Mouse (Mus musculus): ENCODE results near the gene Clpsl2.

The Clpsl2 gene

DNA sequence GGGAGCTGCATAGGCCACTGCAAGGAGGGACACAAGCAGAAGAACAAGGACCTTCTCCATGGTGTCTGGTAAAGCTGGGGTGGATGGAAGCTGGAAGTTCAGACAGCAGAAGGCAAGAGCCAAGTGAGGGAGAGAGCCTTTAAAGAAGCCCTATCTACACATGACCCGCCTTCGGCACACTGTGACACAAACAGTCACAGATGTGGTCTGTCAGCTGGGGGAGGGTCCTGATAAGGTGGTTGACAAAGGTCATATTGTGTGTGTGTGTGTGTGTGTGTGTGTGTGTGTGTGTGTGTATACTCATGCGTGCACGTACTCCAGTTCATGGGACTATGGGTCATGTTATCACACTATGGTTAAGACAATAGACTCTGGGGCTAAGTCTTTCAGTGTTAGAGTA lies 11.4 kb downstream of the Clpsl2 start, which contains the start of gene Clps:
TSS of gene Clps (minus strand) at position 169 of the 400 bp plus-strand sequence.
- DNase-seq (ENCODE audit: low spot score), result no peak

DNA sequence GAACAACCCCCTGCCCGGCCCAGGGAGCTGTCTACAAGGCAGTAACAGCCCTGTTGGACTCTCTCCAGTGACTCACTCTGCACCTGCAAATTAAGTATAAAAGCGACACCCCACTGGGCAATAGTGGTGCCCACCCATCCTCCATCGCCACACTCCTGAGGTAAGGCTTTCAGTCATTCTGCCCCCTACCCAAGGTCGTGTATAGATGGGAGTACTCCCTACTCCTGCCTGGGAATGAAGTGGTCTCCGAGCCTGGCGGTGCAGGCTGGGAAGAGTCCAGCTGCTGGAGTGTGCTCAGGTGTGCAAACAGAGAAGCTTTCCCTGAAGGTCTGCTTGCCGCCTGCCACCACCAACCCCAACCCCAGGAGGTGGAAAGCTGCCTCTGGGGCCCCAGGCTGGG lies 12.4 kb downstream of the Clpsl2 start:
- DNase-seq (ENCODE audit: low spot score), result no peak

DNA sequence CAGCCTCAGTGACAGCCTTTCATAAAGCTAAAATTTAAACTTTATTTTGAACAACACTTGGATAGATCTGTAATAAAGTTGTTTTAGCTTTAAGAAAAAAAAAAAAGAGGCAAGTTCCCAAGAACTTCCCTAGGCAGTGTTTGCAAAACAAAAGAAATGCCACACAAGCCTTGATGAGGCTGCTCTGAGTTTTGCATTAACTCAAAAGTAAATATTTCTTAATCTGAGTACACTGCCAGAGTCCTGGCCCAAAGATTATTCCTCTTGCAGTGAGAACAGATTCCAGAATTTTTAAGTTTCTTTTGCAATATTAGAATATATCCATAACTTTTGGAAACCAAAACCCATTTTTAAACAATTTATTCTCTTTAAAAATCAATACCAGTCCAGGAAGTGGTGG lies 16.0 kb downstream of the Clpsl2 start:
- DNase-seq (ENCODE audit: low spot score), result peak; percentile 56

DNA sequence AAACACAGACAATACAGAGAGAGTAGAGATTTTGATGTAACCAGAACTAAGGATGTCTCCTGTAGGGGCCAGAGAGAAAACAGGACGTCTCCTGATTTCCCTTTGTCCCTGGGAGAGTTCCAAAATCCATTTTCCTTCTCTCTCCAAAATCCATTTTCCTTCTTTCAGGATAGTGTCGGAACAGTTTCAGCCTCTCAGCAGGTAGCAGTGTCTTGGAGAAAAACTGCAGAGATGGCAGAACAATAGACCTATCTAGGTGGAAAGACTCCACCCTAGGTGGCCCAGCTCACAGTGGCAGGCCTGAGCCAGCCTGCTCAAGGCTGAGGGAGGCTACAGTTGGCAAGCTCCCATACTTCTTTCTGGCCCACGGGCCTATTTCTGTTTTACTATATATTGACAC lies 18.3 kb downstream of the Clpsl2 start:
- no peak for DNase-seq (ENCODE audit: low spot score)

DNA sequence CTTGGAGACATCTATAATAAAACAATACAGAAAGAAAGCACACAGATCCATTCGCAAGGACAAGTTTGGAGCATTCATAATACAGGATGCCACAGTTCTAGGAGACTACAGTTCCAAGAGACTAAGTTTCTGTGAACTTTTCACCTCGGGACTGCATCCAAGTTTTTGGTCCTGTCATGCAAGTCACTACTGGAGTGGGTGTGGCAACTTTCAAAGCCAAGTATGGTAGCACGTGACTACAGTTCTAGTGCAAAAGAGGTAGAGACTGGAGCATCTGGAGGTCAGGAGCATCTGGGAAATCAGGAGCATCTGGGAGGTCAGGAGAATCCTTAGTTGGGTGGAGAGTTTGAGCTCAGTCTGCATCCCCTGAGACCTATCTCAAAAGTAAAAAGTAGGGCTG lies 22.7 kb downstream of the Clpsl2 start:
- peak; percentile 76 for DNase-seq (ENCODE audit: low spot score)

DNA sequence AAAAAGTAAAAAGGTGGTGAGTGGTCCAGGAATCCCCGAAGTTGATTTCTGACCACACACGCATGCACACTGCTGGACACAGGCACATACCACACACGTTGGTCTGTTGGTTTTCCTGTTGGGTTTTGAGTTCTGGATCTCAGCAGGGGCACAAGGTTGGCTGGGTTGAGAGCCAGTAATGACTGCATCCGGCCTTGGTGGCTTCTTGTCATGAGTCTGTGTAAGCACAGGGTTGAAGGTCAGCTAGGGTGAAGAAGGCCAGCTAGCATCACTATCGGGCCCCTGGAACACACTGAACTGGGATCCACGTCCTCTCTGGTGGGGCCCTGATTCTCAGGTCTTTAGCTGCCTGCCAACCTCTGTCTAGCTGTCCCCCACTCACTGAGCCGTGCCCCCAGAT lies 23.3 kb downstream of the Clpsl2 start:
- DNase-seq (ENCODE audit: low spot score), result no peak

DNA sequence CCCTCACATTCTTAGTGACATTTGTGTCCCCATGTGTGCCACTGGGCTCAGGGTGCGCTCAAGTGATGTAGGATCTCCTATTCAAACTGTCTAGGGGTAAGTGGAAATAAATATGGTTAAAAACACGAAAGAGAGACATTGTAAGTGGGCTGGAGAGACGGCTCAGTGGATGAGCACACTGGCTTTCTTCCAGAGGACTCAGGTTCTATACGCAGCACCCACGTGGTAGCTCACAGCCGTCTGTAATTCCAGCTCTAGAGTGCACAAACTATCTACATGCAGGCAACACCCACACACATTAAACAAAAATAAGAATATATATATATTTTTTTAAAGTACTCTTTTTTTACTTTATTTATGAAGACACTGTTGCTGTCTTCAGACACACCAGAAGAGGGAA lies 23.7 kb downstream of the Clpsl2 start:
- DNase-seq (ENCODE audit: low spot score), result no peak

DNA sequence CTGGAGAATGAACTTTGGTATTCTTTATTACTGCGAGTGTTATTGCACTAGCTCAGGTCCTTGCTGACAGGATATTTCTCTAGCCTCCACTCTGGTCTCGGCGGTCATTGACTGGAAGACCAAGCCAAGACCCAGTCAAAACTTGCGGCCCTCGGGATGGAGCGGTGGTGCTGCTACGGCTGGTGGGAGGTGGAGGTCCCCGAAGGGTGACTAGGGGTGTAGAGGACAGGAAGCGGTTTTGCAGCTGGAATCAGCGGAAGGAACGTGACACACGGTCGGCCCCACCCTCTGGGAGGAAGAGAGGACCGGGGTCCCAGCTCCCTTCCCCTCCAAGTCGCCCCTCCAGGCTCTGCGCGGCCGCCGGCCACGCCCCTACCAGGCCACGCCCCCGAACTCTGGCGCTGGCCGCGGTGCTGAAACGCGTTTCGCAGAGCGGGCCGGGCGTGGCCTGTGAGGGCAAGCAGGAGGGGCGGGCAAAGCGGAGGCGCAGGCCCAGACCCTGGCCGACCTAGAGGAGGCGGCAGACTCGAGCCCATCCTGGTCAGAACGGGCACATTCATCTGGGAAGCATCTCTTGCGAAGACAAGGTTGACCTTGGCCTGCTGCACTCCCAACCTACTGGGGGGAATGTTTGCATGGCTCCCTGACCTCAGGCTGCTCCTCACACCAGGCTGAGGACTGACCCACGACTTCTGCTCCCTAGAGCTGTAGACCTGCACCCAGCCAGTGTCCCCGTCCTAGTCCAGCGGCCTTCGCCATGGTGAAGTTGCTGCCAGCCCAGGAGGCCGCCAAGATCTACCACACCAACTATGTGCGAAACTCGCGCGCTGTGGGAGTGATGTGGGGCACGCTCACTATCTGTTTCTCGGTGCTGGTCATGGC lies 26.3 kb downstream of the Clpsl2 start, which contains the start of gene Lhfpl5:
TSS of gene Lhfpl5 (plus strand) at position 398 of the 882 bp plus-strand sequence.
- DNase-seq (ENCODE audit: low spot score), result no peak

DNA sequence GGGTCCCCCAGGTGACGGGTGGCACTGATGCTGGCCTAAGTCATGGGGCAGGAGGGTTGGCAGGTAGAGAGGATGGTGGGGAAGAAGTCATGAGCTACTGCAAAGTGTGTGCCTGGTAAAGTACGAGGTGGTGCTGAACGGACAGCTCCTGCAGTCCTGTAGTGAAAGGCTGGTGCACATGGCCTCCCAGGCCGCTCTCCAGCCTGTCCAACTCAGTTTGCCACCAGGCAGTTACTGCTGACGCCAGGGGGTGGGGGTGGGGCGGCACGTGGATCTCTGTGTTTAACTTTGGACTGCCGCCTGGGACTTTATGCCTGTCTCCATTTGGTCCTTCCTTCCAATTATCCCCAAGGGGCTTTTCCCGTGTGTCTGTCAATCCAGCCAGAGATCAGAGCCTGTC lies 31.2 kb downstream of the Clpsl2 start:
- peak; percentile 90 for DNase-seq (ENCODE audit: low spot score)

DNA sequence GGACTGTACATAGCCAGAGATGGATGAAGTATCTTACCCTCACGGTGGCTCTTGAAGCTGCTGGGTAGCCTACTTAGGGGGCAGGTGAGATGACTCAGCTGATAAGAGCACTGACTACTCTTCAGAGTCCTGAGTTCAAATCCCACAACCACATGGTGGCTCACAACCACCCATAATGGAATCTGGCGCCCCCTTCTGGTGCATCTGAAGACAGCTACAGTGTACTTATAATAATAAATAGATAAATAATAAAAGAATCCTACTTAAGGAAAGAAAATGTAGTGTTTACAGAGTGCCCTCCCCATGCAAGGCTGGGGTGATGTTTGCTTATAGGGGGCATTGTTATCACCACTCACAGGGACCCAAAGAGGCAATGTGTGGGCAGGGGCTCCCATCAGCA lies 31.8 kb downstream of the Clpsl2 start:
- no peak for DNase-seq (ENCODE audit: low spot score)

DNA sequence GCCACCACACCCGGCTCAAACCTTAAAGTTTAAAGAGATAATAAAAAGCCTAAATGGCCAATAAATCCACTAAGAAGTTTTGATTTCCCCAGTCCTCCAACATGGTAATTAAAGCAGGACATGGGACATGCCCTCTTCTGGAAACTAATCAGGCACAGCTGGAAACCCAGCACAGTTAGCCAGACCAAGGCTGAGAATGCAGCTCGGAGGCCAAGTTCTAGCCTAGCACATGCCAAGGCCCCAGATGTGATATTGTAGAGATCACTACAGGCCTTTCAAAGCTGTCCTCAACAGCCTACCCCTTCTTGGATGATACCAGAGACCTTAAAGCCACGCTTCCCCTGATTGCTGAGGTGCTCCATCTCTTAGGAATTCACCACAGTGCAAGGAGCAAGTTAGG lies 37.3 kb downstream of the Clpsl2 start:
- peak; percentile 57 for DNase-seq (ENCODE audit: low spot score)

DNA sequence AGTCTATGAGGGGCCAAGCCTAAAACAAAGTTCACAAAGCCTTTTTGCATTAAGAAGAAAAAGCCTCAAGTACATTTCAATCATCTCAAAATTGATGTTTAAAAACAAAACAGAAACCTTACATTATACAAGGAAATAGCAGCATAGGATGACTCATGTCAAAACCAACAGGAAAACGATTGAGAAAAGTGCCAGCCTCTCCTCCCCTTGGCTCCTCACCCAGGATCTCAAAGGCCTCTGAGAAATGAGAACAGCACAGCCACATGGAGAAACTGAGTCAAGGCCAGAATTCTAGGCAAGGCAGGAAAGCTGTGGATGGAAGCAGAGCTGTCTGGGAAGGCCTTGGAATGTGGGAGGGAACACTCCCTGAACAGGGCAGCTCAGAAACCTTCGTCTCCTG lies 39.4 kb downstream of the Clpsl2 start:
- peak; percentile 80 for DNase-seq (ENCODE audit: low spot score)

DNA sequence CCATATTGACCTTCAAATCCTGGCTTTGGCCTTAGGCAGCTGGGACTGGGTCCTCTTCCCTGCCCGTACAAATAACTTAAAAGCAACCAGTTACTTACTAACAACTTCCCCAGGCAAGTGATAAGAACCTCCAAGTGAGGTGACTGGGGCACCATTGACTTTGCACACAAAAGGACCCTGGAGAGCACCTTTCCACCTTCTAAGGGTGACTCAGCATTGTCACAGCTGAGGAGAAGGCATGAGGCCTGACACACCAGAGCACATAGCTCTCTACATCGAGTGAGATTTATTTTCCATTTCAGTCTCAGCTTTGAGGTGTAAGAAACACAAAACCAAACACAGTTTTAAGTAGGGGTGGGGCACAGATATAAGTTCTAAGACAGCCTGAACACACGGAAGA lies 41.4 kb downstream of the Clpsl2 start:
- DNase-seq (ENCODE audit: low spot score), result no peak

DNA sequence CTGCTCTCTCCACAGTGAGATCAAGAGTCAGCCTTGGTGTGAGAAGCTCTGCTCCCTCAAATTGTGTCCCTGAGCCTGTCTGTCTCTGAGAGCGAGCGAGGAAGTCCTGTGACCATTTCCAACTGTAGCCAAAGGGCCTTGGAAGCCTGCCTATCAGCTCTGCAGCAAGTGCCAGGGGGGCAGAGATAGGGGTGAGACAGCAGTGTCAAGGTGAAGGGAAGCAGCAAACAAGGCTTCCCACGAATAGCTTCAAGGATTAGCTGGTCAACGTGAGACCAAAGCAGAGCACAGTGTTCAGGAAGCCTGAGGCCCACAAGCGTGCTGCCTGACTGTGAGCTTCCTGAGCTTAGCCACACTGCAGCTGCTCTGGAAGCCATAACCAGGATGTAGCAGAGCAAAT lies 42.3 kb downstream of the Clpsl2 start:
- DNase-seq (ENCODE audit: low spot score), result no peak

DNA sequence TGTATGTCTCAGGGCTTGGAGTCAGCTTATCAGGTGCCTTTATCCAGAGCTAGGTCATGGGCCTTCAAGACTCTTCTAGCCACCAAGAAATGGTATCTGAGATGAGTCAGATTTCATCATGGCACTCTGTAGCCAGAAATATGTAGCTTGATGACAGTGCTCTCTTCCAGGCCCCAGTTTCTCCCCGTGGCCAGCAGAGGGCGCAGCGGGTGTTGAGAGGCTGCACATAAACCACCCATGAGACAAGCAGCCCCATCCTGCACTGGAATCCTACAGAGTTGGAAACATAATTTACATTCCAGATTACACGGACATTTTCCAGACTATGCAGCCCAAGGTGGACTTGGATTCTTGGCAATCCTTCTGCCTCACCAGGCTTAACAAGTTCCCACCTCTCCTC lies 43.8 kb downstream of the Clpsl2 start:
- peak; percentile 71 for DNase-seq (ENCODE audit: low spot score)

DNA sequence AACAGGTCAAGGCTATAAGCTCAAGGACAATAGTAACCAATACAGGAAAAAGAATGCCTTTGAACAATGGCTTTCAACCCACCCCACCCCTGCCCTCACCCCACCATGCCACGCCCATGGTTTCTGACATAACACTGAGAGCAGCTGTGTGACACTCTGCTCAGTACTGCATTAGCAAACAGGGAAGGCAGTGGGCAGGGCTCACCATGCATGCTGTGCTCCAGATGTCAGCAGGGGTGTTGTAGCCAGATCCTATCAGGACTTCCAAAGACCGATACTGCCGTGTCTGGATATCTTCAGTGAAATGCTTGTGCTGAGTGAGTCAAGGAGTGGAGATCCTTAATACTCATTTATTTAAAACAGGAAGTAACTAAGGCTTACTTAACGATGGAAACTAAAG lies 44.8 kb downstream of the Clpsl2 start:
- DNase-seq (ENCODE audit: low spot score), result no peak

DNA sequence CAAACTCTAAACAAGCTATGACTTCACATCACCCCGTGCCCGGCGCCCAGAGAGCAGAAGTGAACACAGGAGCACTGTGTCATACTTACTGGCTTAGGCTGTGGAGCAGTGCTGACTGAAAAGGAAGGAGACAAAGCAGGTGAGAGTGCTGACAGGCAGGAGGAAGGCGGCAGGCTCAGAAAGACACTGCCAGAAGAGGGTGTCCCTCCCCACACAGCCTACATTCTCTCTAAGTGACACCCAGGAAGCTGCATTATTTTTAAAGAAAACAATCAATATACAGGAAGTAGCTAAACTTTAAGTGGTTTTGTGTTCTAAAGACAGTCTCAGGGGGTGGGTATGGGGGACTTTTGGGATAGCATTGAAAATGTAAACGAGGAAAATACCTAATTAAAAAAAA lies 51.6 kb downstream of the Clpsl2 start:
- no peak for DNase-seq (ENCODE audit: low spot score)

DNA sequence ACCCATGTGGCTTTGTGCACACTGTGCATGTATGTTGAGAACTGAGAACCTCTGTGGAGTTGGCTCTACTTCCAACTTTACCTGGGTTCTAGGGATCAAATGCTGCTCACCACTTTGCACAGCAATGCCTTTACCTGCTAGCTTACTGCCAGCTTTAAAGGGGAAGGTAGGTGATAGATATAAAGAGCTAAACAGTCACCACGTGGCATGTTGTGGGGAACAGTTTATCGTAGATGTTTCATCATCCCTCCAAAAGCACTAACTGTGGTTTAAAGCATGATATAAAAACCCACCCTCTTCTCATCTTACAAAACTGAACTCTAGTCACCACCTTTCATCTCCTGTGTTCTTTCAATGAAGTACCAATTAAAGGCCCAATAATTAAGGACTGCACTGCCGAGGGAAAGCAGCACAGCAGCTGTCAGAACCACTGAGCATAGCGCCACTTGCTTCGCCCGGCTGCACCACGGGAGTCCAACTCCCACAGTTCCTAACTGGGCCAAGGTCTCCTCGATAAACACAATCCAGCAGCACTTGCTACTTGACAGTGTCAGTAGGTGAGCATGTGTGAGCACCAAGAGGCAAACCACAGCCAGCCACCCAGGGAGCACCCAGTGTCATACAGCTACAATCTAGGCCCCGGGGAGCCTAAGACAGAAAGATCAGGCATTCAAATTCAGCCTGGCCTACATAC lies 52.5 kb downstream of the Clpsl2 start:
- no peak for DNase-seq (ENCODE audit: low spot score)
